Mouse (Mus musculus): Measurements from ENCODE around the gene Zfp62.

DNA sequence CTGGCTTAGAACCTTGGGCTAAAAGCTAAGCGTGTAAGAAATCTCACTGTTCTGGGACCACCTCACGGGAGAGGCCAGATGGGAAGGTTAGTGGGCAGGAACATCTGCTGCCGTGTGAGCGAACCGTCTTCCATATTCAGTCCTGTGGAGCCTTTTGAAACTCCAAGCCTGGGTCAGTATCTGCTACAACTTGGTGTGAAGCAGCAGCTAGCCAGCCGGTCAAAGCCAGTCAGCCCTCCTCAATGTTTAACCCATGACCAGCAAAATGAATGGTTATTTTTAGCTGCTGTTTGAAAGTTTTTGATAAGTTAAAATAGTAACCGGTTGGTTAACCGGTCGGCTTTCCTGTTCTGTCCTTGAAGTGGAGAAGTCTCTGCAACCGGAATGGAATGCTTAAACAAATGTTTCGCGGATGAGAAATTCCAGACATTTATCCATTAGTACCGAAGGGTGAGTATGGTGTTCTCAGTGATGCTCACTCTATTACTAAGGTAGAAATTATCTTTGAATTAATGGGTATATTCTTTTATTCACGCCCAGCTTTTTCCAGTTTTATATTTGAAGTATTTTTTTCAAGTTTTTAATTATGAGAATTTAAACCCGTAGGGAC, 65.0 kb downstream of the Zfp62 start:
- no peak for TF ChIP-seq POLR2A (IDR thresholded peaks at IDR 0.05; ENCODE audit: low read depth, low read length)
- no peak for TF ChIP-seq CTCF (IDR thresholded peaks at IDR 0.05; ENCODE audit: extremely low read depth, insufficient read length, insufficient replicate concordance, low read depth, low read length)

Data from small intestine, adult 2 months (tissue).